ENCODE assay signal across 8 mouse cellular contexts in the genomic region with DNA sequence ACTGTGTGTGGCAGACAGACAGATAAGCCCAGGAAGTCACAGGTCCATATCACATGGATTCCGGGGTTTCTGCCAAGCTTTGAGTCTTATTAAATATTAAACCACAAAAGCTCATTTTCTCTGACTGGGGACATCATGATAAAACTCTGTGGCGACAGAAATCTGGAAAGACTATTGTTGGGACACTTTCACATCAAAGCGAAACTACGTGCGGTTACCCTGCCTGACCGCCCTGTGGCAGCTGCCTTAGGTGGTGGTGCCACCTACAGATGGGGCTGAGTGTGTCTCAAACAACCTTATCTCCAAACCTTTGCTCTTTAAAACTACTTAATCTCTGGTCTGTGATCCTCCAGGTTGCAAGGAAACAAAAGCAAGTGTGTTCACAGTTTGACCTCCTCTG.
DNase-seq lines count a peak whose midpoint lies in the region; ATAC-seq and TF ChIP-seq lines count a peak whose summit lies in the region.

No protein-coding gene starts in this region.

- H3K9ac ChIP-seq in MEL (ENCODE audit: control insufficient read depth, low read depth, low read length, poor library complexity, severe bottlenecking), result no peak overlapping the region
- 0 out of 2 replicates have a peak overlapping the region, but pooled peaks have one; percentile 19 for H3K9ac ChIP-seq in lung, embryonic 16.5 days (ENCODE audit: low read length)
- H3K9ac ChIP-seq in neural tube, embryonic 15.5 days (replicated peaks), result no peak overlapping the region

- 13% methylated on average over 6 of the region's 6 CpGs for whole genome bisulfite sequencing in lung, embryonic 16.5 days
- 51% methylated on average over 6 of the region's 6 CpGs for WGBS in neural tube, embryonic 15.5 days

- peak; percentile 36 to 63 (median 60); a peak in 5 of 6 replicates for TF ChIP-seq CTCF in MEL (IDR thresholded peaks at IDR 0.05 in 2 of 3, conservative IDR thresholded peaks at IDR 0.05 in 1 of 3; ENCODE audit: control insufficient read depth in 1 of 3, insufficient read depth in 1 of 3, low read depth in 2 of 3, low read length in 3 of 3, poor library complexity in 1 of 3, severe bottlenecking in 1 of 3)

- no peaks in the 10 kb centered on the region for H3K27me3 ChIP-seq in erythroblast, embryonic 14.5 days (ENCODE audit: control insufficient read depth)
- H3K27me3 ChIP-seq in MEL (ENCODE audit: control insufficient read depth in 1 of 2, insufficient read depth in 2 of 2, low read length in 2 of 2), result peaks cover 0 to 5% of the 10 kb centered on the region in 2 experiments; a peak in 2 of 4 replicates
- no peaks in the 10 kb centered on the region for H3K27me3 ChIP-seq in lung, embryonic 16.5 days (ENCODE audit: control insufficient read depth, insufficient read depth, low read depth, low read length)
- no peaks in the 10 kb centered on the region for H3K27me3 ChIP-seq in neural tube, embryonic 15.5 days (replicated peaks)

- peak; percentile 11 to 15; a peak in 1 of 4 replicates for TF ChIP-seq EP300 in MEL (IDR thresholded peaks at IDR 0.05; ENCODE audit: low read depth in 1 of 2, low read length in 2 of 2)

- H3K27ac ChIP-seq in MEL (ENCODE audit: control insufficient read depth, low read depth, low read length), result no peak overlapping the region
- H3K27ac ChIP-seq in lung, embryonic 16.5 days (ENCODE audit: low read length), result peak overlapping the region; percentile 53
- no peak overlapping the region for H3K27ac ChIP-seq in neural tube, embryonic 15.5 days (replicated peaks)

- TF ChIP-seq RAD21 in MEL (IDR thresholded peaks at IDR 0.05; ENCODE audit: low read depth, low read length), result peak; percentile 46

- H3K79me2 ChIP-seq in MEL (ENCODE audit: control insufficient read depth, insufficient read depth, low read length, poor library complexity), result no peaks in the 10 kb centered on the region

- ATAC-seq in erythroblast, adult 5-6 weeks (replicated peaks; ENCODE audit: low FRiP score, poor library complexity, severe bottlenecking), result no peak
- ATAC-seq in hematopoietic stem cell, adult 5-6 weeks (replicated peaks in 1 of 2; ENCODE audit: insufficient read depth in 1 of 2, low FRiP score in 2 of 2, low TSS enrichment in 1 of 2, low read depth in 1 of 2, poor library complexity in 2 of 2, severe bottlenecking in 2 of 2), result peak; percentile 90
- peak; percentile 71 for ATAC-seq in lung, embryonic 16.5 days (ENCODE audit: low read depth)
- ATAC-seq in neural tube, embryonic 15.5 days (ENCODE audit: low FRiP score), result no peak

- H3K9me3 ChIP-seq in erythroblast, embryonic 14.5 days (ENCODE audit: control insufficient read depth, low read length), result no peaks in the 10 kb centered on the region
- no peaks in the 10 kb centered on the region for H3K9me3 ChIP-seq in MEL (replicated peaks; ENCODE audit: insufficient read depth, low read length)
- H3K9me3 ChIP-seq in lung, embryonic 16.5 days (ENCODE audit: control insufficient read depth, low read length), result no peaks in the 10 kb centered on the region
- no peaks in the 10 kb centered on the region for H3K9me3 ChIP-seq in neural tube, embryonic 15.5 days (replicated peaks)

- H3K4me2 ChIP-seq in lung, embryonic 16.5 days (ENCODE audit: low read depth, low read length), result peak overlapping the region; percentile 48
- H3K4me2 ChIP-seq in neural tube, embryonic 15.5 days, result no peak overlapping the region

- H3K4me3 ChIP-seq in erythroblast, embryonic 14.5 days (replicated peaks), result peak overlapping the region; percentile 41
- peak overlapping the region in 1 of 2 experiments; percentile 23; a peak in 2 of 4 replicates for H3K4me3 ChIP-seq in MEL (ENCODE audit: control insufficient read depth in 1 of 2, insufficient read depth in 1 of 2, low read depth in 2 of 2, low read length in 2 of 2)
- peak overlapping the region; percentile 34 for H3K4me3 ChIP-seq in lung, embryonic 16.5 days (ENCODE audit: low read length)
- H3K4me3 ChIP-seq in neural tube, embryonic 15.5 days (replicated peaks), result no peak overlapping the region

- H3K4me1 ChIP-seq in erythroblast, embryonic 14.5 days (ENCODE audit: control insufficient read depth), result no peaks in the 10 kb centered on the region
- H3K4me1 ChIP-seq in MEL (ENCODE audit: control insufficient read depth in 1 of 2, insufficient read depth in 2 of 2, low read length in 2 of 2), result no peaks in the 10 kb centered on the region
- peaks cover 12% of the 10 kb centered on the region; the same call in 1 of the 2 replicates for H3K4me1 ChIP-seq in lung, embryonic 16.5 days (replicated peaks; ENCODE audit: control insufficient read depth, insufficient read depth, low read length)
- H3K4me1 ChIP-seq in neural tube, embryonic 15.5 days, result no peaks in the 10 kb centered on the region

- TF ChIP-seq POLR2A in MEL (IDR thresholded peaks at IDR 0.05; ENCODE audit: control insufficient read depth in 1 of 2, insufficient read depth in 1 of 2, low read depth in 1 of 2, low read length in 2 of 2, poor library complexity in 1 of 2), result no peak

- H3K36me3 ChIP-seq in erythroblast, embryonic 14.5 days (ENCODE audit: control insufficient read depth), result no peaks in the 10 kb centered on the region
- no peaks in the 10 kb centered on the region for H3K36me3 ChIP-seq in MEL (ENCODE audit: control insufficient read depth in 1 of 2, insufficient read depth in 2 of 2, low read length in 2 of 2)
- no peaks in the 10 kb centered on the region for H3K36me3 ChIP-seq in lung, embryonic 16.5 days (ENCODE audit: control insufficient read depth, insufficient read depth, low read length)
- no peaks in the 10 kb centered on the region for H3K36me3 ChIP-seq in neural tube, embryonic 15.5 days

- peak; percentile 56 for DNase-seq in MEL (ENCODE audit: low read depth, low spot score)
- DNase-seq in cerebellum, postnatal 10 days, result peak; percentile 46 to 56
- DNase-seq in thymus, postnatal 14 days, result peak; percentile 66

TF ChIP-seq in MEL, 35 proteins besides CTCF, POLR2A, EP300 and RAD21:
- TF ChIP-seq MAZ (IDR thresholded peaks at IDR 0.05; ENCODE audit: low read depth, low read length), result no peak
- TF ChIP-seq USF1 (IDR thresholded peaks at IDR 0.05; ENCODE audit: low read depth, low read length), result no peak
- no peak for TF ChIP-seq HCFC1 (IDR thresholded peaks at IDR 0.05; ENCODE audit: low read depth, low read length)
- peak; percentile 33 for TF ChIP-seq SMC3 (IDR thresholded peaks at IDR 0.05; ENCODE audit: low read depth, low read length)
- TF ChIP-seq ELF1 (IDR thresholded peaks at IDR 0.05; ENCODE audit: low read depth, low read length), result no peak
- peak; percentile 88 for TF ChIP-seq RCOR1 (IDR thresholded peaks at IDR 0.05; ENCODE audit: low read depth, low read length)
- TF ChIP-seq GATA1 (IDR thresholded peaks at IDR 0.05; ENCODE audit: low read depth, low read length), result peak; percentile 6; the same call in 1 of the 2 replicates
- peak; percentile 34; the same call in 1 of the 2 replicates for TF ChIP-seq MAFK (IDR thresholded peaks at IDR 0.05; ENCODE audit: borderline replicate concordance, low read depth, low read length)
- TF ChIP-seq POLR2AphosphoS5 (IDR thresholded peaks at IDR 0.05; ENCODE audit: borderline replicate concordance, low read depth, low read length), result no peak
- TF ChIP-seq MAX (IDR thresholded peaks at IDR 0.05; ENCODE audit: low read length), result no peak
- TF ChIP-seq TCF12 (IDR thresholded peaks at IDR 0.05; ENCODE audit: low read depth, low read length), result peak; percentile 43; the same call in 1 of the 2 replicates
- no peak for TF ChIP-seq TBP (IDR thresholded peaks at IDR 0.05; ENCODE audit: low read depth, low read length)
- TF ChIP-seq ETS1 (IDR thresholded peaks at IDR 0.05; ENCODE audit: low read depth, low read length), result no peak
- TF ChIP-seq MXI1 (IDR thresholded peaks at IDR 0.05; ENCODE audit: low read depth, low read length), result no peak
- no peak for TF ChIP-seq MYC (IDR thresholded peaks at IDR 0.05; ENCODE audit: low read depth, low read length)
- TF ChIP-seq CHD2 (IDR thresholded peaks at IDR 0.05; ENCODE audit: low read length), result no peak
- TF ChIP-seq CHD1 (IDR thresholded peaks at IDR 0.05; ENCODE audit: low read depth, low read length), result no peak
- no peak for TF ChIP-seq TAL1 (IDR thresholded peaks at IDR 0.05; ENCODE audit: low read length)
- no peak for TF ChIP-seq NELFE (IDR thresholded peaks at IDR 0.05; ENCODE audit: low read depth, low read length)
- no peak for TF ChIP-seq USF2 (IDR thresholded peaks at IDR 0.05; ENCODE audit: borderline replicate concordance in 1 of 2, insufficient read depth in 1 of 2, low read depth in 1 of 2, low read length in 2 of 2)

Comparison
In these comparisons a context has a peak if more than half of its experiments do, and no peak if none do; other contexts are left out.
1. ATAC-seq: peak in hematopoietic stem cell, adult 5-6 weeks (2 of 2) and lung, embryonic 16.5 days (single experiment); none in erythroblast, adult 5-6 weeks (single experiment) and neural tube, embryonic 15.5 days (single experiment).
2. Peak in every context shown above with its lines, with median percentiles within 50 percentile points of each other: DNase-seq.